Mouse (Mus musculus) ES-E14 (cell line): ENCODE results near the gene Cacna1h. TPM values are rescaled to one million over a fixed set of nuclear protein-coding genes. Genes with fewer than 3 reads are reported as not detected.
A peak's percentile ranks its signal among the peaks of the same experiment; 100 is the strongest.

Source experiments
- DNase-seq: peaks from one replicate; pipeline ENCODE4 v3.0.0-alpha.2; 2013; ENCODE audit warnings: low read depth, low spot score
- H3K27ac ChIP-seq: 2 replicates; pipeline ENCODE4 v1.5.1; 2012; ENCODE audit warnings: low read depth, mild to moderate bottlenecking, low read length, moderate library complexity, mixed read lengths; ENCODE audit not compliant: poor library complexity, insufficient read depth, severe bottlenecking
- H3K36me3 ChIP-seq: 2 replicates; pipeline ENCODE4 v1.6.1; 2012; ENCODE audit warnings: mild to moderate bottlenecking, low read length, moderate library complexity, mixed read lengths; ENCODE audit not compliant: control insufficient read depth, poor library complexity, insufficient read depth, severe bottlenecking
- H3K4me1 ChIP-seq, 2 experiments: fragments of 150-350 bp in 1 of 2; sonication (generic) in 1 of 2; 2 replicates each; pipeline ENCODE4 v1.6.1; 2012; ENCODE audit warnings: low read length in 2 of 2, mild to moderate bottlenecking in 1 of 2, mixed read lengths in 1 of 2; ENCODE audit not compliant: control insufficient read depth in 2 of 2, insufficient read depth in 2 of 2, poor library complexity in 1 of 2
- H3K4me3 ChIP-seq, 2 experiments: fragments of 150-350 bp in 1 of 2; sonication (generic) in 1 of 2; 2 replicates each; pipeline ENCODE4 v1.5.1; 2012; ENCODE audit warnings: low read length in 2 of 2, low read depth in 1 of 2, mild to moderate bottlenecking in 1 of 2, mixed read lengths in 1 of 2; ENCODE audit not compliant: insufficient read depth in 1 of 2, poor library complexity in 1 of 2, severe bottlenecking in 1 of 2
- H3K9ac ChIP-seq: 2 replicates; pipeline ENCODE4 v1.6.1; 2012; ENCODE audit warnings: low read depth, mild to moderate bottlenecking, low read length, mixed read lengths; ENCODE audit not compliant: poor library complexity, insufficient read depth, severe bottlenecking
- H3K9me3 ChIP-seq: fragments of 150-350 bp; sonication (generic); 2 replicates; pipeline ENCODE4 v1.6.1; 2012; ENCODE audit warnings: low read depth, mild to moderate bottlenecking, low read length; ENCODE audit not compliant: control insufficient read depth, insufficient read depth
- CHD2 ChIP-seq: IDR thresholded peaks from 2 replicates; pipeline ENCODE4 v1.6.1; 2014; ENCODE audit warnings: mild to moderate bottlenecking, low read depth, low read length, inconsistent platforms
- HCFC1 ChIP-seq: IDR thresholded peaks from 2 replicates; pipeline ENCODE4 v1.6.1; 2012; ENCODE audit warnings: low read length, inconsistent platforms, borderline replicate concordance; ENCODE audit not compliant: insufficient read depth
- MAFK ChIP-seq: IDR thresholded peaks from 2 replicates; pipeline ENCODE4 v1.6.1; 2014; ENCODE audit warnings: mild to moderate bottlenecking, low read depth, low read length, inconsistent platforms; ENCODE audit not compliant: insufficient read depth
- ZC3H11A ChIP-seq: IDR thresholded peaks from 2 replicates; pipeline ENCODE4 v1.6.1; 2012; ENCODE audit warnings: low read depth, mild to moderate bottlenecking, inconsistent platforms, low read length, borderline replicate concordance
- ZNF384 ChIP-seq: IDR thresholded peaks from 2 replicates; pipeline ENCODE4 v1.6.1; 2012; ENCODE audit warnings: low read depth, low read length, inconsistent platforms
- in situ Hi-C, 2 experiments: fragments of 600-800 bp; cut with MboI; formaldehyde crosslinking; loops; one replicate each; pipeline ENCODE4 v1.15.1; 2025; ENCODE audit warnings: low sequenced_read_pairs in 2 of 2, inconsistent platforms in 1 of 2; ENCODE audit not compliant: unreplicated experiment in 2 of 2
- total RNA-seq: library from RNA; depleted of rRNA; stranded (reverse); fragments of 300-350 nt; gene quantifications from 2 replicates; pipeline ENCODE4 v1.2.3, GENCODE M21; 2012

The Cacna1h gene
- total RNA-seq, 1 experiment: 2.1 TPM

DNA sequence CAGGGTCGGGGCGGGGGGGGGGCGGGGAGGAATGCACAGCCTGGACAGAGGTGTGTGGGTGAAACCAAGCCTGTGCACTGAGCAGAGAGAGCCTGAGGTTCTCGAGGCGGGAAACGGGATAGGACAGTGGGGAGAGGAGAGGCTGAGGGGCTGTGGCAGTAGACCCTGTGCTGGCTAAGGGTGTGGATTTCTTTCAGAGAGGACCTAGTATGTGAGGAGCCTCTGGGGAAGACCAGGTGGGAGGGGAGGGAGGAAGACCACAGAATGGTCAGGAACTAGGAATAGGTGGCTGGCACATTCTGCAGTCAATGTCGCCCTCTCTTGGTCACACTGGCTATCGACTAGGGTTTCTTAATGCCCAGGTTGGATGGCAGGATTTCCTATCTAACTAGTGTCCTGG, 36.2 kb upstream of the Cacna1h start:
- DNase-seq: no peak
- Histone ChIP-seq H3K4me3 (no peak overlapping the region), H3K36me3 (no peaks in the 10 kb centered on the region), H3K9me3 (no peaks in the 10 kb centered on the region), H3K4me1 (no peaks in the 10 kb centered on the region; a peak in 1 of 4 replicates), H3K9ac (no peak overlapping the region), H3K27ac (no peak overlapping the region)
- in situ Hi-C loops: loop anchor here (5.0 to 10.0 kb wide), 3 partner anchors 67 to 225 kb away; no protein-coding TSS in a partner anchor
- no peak for TF ChIP-seq ZNF384
- peak; percentile 89 for TF ChIP-seq ZC3H11A

DNA sequence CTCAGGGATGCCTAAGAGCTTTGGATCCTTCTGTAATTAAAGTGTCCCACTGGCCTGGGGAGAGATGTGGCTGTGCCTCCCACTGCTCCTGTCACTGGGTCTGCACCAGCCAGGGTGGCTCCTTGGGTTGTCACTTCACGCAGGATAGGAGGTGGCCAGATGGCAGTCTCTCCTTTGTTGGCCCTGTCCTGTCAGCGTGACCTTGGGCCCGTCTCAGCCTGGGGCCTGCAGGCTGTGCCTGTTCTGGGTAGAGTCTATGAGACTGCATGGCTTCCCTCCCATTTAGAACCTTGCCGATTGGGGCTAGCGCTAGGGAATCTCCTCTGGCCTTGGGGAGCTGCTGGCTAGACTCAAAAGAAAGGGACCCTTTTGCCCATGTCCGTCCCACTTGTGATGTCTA, 34.7 kb upstream of the Cacna1h start:
- no peak for TF ChIP-seq ZC3H11A
- no peak for TF ChIP-seq ZNF384
- no peak for TF ChIP-seq MAFK
- TF ChIP-seq HCFC1: no peak
- no peak for TF ChIP-seq CHD2
- Histone ChIP-seq H3K9ac (no peak overlapping the region), H3K27ac (no peak overlapping the region), H3K4me1 (no peaks in the 10 kb centered on the region), H3K36me3 (no peaks in the 10 kb centered on the region), H3K9me3 (no peaks in the 10 kb centered on the region), H3K4me3 (no peak overlapping the region)
- in situ Hi-C loops: loop anchor here in 1 of 2 experiments (5.0 to 10.0 kb wide), 2 partner anchors 66 to 134 kb away; no protein-coding TSS in a partner anchor
- DNase-seq: no peak

DNA sequence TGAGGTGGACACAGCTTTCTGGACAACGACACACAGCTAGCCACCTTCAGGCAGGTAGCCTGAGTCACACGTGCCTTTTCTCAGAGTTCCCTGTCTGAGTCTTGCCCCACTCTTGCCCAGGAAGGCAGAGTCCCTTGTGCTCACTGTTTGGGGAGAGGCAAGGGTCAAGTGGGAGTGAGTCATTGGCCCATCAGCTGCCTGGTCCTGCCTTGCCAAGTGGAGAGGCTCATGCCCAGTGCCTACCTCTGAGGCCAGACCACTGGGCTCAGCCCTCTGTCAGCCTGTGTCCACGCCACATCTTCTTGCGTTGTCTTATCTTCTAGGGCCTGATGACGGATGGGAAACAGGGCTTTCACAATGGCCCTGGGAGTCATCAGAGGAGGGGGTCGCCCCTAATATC, 34.2 kb upstream of the Cacna1h start:
- Histone ChIP-seq H3K9ac (no peak overlapping the region), H3K4me1 (no peaks in the 10 kb centered on the region; a peak in 1 of 4 replicates), H3K4me3 (no peak overlapping the region), H3K9me3 (no peaks in the 10 kb centered on the region), H3K27ac (no peak overlapping the region), H3K36me3 (no peaks in the 10 kb centered on the region)
- no peak for TF ChIP-seq HCFC1
- TF ChIP-seq ZNF384: no peak
- no peak for TF ChIP-seq CHD2
- no peak for DNase-seq
- in situ Hi-C loops: loop anchor here in 1 of 2 experiments (5.0 to 10.0 kb wide), 2 partner anchors 65 to 133 kb away; no protein-coding TSS in a partner anchor

DNA sequence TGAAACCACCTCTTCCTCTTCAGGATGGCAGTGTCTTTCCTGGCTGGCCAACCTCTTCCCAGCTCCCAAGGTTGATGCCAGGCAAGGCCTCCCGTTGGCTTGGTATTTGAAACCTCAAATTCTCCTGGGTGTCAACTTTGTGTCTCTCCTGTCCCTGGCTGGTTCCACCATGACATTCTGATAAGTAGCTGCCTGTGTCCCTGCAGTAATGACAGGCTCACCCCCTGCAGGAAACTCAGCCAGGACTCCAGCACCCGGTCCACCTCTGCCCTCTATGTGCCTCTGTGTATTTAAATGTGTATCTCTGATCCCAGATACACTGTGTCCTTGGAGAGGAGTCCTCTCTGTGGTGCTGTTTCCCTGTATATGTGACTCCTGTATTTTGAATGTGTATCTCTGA, 32.7 kb upstream of the Cacna1h start:
- H3K4me3 ChIP-seq: no peak overlapping the region
- TF ChIP-seq CHD2 (no peak), ZC3H11A (no peak), HCFC1 (no peak), ZNF384 (no peak), MAFK (no peak)
- no peaks in the 10 kb centered on the region for H3K9me3 ChIP-seq
- H3K27ac ChIP-seq: no peak overlapping the region
- no peaks in the 10 kb centered on the region for H3K36me3 ChIP-seq
- in situ Hi-C loops: loop anchor here in 1 of 2 experiments (5.0 to 10.0 kb wide), 2 partner anchors 64 to 131 kb away; no protein-coding TSS in a partner anchor
- no peak overlapping the region for H3K9ac ChIP-seq
- no peaks in the 10 kb centered on the region; a peak in 1 of 4 replicates for H3K4me1 ChIP-seq
- no peak for DNase-seq

DNA sequence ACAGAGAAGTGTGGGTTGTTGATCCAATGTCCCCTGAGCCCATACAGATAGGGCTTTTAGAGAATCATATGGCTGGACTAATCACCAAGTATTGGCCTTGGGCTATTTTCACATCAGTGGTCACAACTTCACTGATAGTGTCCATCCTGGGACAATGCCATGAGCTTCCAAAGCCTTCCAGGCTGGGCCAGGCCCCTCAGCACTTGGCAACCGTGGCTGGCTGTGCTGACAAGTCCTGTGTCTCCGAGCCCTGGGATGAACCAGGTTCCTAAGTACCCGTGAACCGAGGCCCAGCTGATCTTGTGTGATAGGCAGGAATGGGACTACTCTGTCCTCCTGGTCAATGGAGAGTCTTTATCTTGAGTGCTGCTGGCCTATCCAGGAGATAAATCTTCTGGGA, 30.5 kb upstream of the Cacna1h start:
- no peak for DNase-seq
- Histone ChIP-seq H3K9me3 (no peaks in the 10 kb centered on the region), H3K36me3 (no peaks in the 10 kb centered on the region), H3K27ac (no peak overlapping the region), H3K4me1 (no peaks in the 10 kb centered on the region; a peak in 1 of 4 replicates), H3K4me3 (no peak overlapping the region), H3K9ac (no peak overlapping the region)
- no peak for TF ChIP-seq CHD2
- in situ Hi-C loops: loop anchor here in 1 of 2 experiments (10.0 kb wide), 1 partner anchor 129 kb away; no protein-coding TSS in a partner anchor
